Mouse (Mus musculus): ENCODE results near the gene Tbc1d2b.

DNA sequence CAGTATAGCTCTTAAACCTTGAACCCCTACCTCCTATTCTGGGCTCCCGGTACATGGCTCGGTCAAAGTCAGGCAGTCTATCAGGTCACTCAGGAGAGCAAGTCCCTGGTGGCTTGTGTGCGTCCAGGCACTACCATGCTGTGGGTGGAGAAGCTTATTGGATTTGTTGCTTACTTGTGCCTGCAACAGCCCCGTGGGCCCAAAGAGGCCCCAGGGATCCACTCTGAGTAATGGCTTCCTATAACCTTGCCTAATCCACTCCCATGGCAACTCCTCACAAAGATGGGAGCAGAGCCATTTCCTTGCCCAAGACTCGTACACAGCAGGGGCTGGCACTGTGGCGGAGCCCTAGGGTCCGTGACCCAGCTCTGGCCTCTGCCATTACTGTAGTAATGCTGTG, 69.5 kb downstream of the Tbc1d2b start:
- no peak for TF ChIP-seq POLR2A (IDR thresholded peaks at IDR 0.05; ENCODE audit: low read depth, low read length)
- no peak for TF ChIP-seq CTCF (conservative IDR thresholded peaks at IDR 0.05; ENCODE audit: insufficient read depth, insufficient read length, low read depth, low read length)

Measured in kidney, adult 2 months (tissue).